Mouse (Mus musculus): Measurements from ENCODE around the gene Rhox4d. TPM values are rescaled to one million over a fixed set of nuclear protein-coding genes. Genes with fewer than 3 reads are reported as not detected.
"Not testable (repeated sequence)": the region's sequence is repeated elsewhere in the genome, so short reads cannot be mapped to it uniquely, and the experiment has no call there.

Rhox4d gene
- polyA plus RNA-seq (2012; rRNA removed): not detected in 2 replicates

DNA sequence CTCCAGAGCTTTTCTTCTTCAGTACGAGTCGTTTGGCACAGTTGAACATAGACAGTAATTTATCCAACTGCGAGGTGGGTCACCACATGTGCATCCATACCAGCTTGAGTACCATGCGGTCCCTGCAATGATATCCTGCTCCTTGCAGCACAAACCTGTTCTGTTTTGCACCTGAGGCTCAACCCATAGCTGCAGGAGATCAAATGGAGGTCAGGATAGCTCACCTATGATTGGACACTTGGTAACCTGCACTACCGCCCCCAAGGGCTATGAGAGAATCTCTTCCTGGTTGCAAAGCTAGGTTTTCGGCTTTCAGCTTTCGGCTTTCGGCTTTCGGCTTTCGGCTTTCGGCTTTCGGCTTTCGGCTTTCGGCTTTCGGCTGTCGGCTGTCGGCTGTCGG lies at the start of gene Rhox4d:
Gene Rhox4d, plus strand, starts transcription at position 301 of the 400 bp plus-strand sequence.
- not testable (repeated sequence) for DNase-seq (ENCODE audit: low read depth)

DNA sequence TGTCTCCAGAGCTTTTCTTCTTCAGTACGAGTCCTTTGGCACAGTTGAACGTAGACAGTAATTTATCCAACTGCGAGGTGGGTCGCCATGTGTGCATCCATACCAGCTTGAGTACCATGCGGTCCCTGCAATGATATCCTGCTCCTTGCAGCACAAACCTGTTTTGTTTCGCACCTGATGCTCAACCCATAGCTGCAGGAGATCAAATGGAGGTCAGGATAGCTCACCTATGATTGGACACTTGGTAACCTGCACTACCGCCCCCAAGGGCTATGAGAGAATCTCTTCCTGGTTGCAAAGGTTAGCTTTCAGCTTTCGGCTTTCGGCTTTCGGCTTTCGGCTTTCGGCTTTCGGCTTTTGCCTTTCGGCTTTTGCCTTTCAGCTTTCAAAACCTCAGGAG lies 34.1 kb upstream of the Rhox4d start, which contains the start of gene Rhox4c:
Gene Rhox4c, plus strand, starts transcription at position 301 of the 400 bp plus-strand sequence.
- DNase-seq (ENCODE audit: low read depth): not testable (repeated sequence)

DNA sequence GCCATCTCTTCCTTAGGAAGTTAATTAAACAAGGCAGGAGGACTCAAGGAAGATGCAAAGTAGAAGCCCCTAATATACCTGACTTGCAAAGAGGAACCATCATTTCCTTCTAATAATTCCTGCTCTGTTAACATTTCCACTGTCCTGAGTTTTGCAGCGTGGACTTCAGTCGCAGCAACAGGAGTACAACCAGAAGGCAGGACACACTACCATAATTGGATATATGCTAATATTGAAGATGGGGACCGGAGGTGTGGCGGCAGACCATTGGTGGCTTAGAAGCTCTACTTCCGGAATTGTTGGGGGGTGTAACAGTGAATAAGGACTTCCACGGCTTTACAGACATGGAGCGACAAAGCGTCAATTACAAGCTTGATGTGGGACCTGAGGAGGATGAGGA lies 16.0 kb downstream of the Rhox4d start, which contains the start of gene Rhox2e:
Gene Rhox2e, plus strand, starts transcription at position 301 of the 400 bp plus-strand sequence.
- DNase-seq (ENCODE audit: low read depth): not testable (repeated sequence)

DNA sequence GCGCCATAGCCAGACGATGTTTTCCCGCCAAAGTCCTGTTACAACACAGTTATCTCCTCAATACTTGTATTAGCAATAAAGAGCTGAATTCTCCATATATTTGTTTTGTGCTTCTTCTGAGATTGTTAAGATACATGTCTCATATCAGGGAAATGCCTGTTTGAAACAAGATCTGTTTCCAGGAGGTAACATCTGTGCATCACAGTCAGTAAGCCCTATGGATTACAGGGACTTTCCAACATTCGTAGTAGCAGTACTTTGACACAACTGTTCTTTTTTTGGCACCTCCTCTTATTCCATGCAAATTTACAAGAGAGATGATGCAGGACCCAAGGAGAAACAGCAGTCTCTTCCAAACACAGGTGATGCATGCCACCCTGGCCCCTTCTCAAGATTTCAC lies 27.6 kb downstream of the Rhox4d start, which contains the start of gene Rhox3e:
Gene Rhox3e, plus strand, starts transcription at position 301 of the 400 bp plus-strand sequence.
- DNase-seq (ENCODE audit: low read depth): not testable (repeated sequence)

DNA sequence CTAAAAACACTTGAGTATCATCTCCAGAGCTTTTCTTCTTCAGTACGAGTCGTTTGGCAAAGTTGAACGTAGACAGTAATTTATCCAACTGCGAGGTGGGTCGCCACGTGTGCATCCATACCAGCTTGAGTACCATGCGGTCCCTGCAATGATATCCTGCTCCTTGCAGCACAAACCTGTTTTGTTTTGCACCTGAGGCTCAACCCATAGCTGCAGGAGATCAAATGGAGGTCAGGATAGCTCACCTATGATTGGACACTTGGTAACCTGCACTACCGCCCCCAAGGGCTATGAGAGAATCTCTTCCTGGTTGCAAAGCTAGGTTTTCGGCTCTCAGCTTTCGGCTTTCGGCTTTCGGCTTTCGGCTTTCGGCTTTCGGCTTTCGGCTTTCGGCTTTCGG lies 43.0 kb downstream of the Rhox4d start, which contains the start of gene Rhox4e:
Gene Rhox4e, plus strand, starts transcription at position 301 of the 400 bp plus-strand sequence.
- DNase-seq (ENCODE audit: low read depth): not testable (repeated sequence)

Other genes with a start within 250 kb of the Rhox4d start
- gene Rhox4a, start 249.0 kb upstream of the Rhox4d start, polyA plus RNA-seq (2012; rRNA removed): not detected in 2 replicates
- gene Rhox3a2, start 134.3 kb upstream of the Rhox4d start, polyA plus RNA-seq (2012; rRNA removed): not detected in 2 replicates
- not detected in 2 replicates for gene Rhox4a2, start 123.5 kb upstream of the Rhox4d start, polyA plus RNA-seq (2012; rRNA removed)
- not detected in 2 replicates for gene Rhox2b, start 102.3 kb upstream of the Rhox4d start, polyA plus RNA-seq (2012; rRNA removed)
- gene Rhox4b, start 81.9 kb upstream of the Rhox4d start, polyA plus RNA-seq (2012; rRNA removed): not detected in 2 replicates
- not detected in 2 replicates for gene Rhox2c, start 60.7 kb upstream of the Rhox4d start, polyA plus RNA-seq (2012; rRNA removed)
- gene Rhox3c, start 55.8 kb upstream of the Rhox4d start, polyA plus RNA-seq (2012; rRNA removed): not detected in 2 replicates
- not detected in 2 replicates for gene Rhox4c, start 34.0 kb upstream of the Rhox4d start, polyA plus RNA-seq (2012; rRNA removed)
- gene Rhox2d, start 20.9 kb upstream of the Rhox4d start, polyA plus RNA-seq (2012; rRNA removed): not detected in 2 replicates
- not detected in 2 replicates for gene Rhox2e, start 16.1 kb downstream of the Rhox4d start, polyA plus RNA-seq (2012; rRNA removed)
- gene Rhox3e, start 27.7 kb downstream of the Rhox4d start, polyA plus RNA-seq (2012; rRNA removed): not detected in 2 replicates
- not detected in 2 replicates for gene Rhox4e, start 43.1 kb downstream of the Rhox4d start, polyA plus RNA-seq (2012; rRNA removed)
- not detected in 2 replicates for gene Rhox2f, start 57.0 kb downstream of the Rhox4d start, polyA plus RNA-seq (2012; rRNA removed)
- gene Rhox3f, start 66.6 kb downstream of the Rhox4d start, polyA plus RNA-seq (2012; rRNA removed): not detected in 2 replicates
- gene Rhox4f, start 93.3 kb downstream of the Rhox4d start, polyA plus RNA-seq (2012; rRNA removed): not detected in 2 replicates
- not detected in 2 replicates for gene Rhox3g, start 114.3 kb downstream of the Rhox4d start, polyA plus RNA-seq (2012; rRNA removed)
- gene Rhox2g, start 129.1 kb downstream of the Rhox4d start, polyA plus RNA-seq (2012; rRNA removed): not detected in 2 replicates
- gene Rhox4g, start 137.0 kb downstream of the Rhox4d start, polyA plus RNA-seq (2012; rRNA removed): not detected in 2 replicates
- not detected in 2 replicates for gene Rhox3h, start 154.4 kb downstream of the Rhox4d start, polyA plus RNA-seq (2012; rRNA removed)
- not detected in 2 replicates for gene Rhox2h, start 158.9 kb downstream of the Rhox4d start, polyA plus RNA-seq (2012; rRNA removed)

Measured in gonadal fat pad, adult 2 months (tissue).